Mouse (Mus musculus) CH12.LX (cell line): Measurements from ENCODE around the gene Olfr288.

Experiments
- EP300 ChIP-seq: IDR thresholded peaks from 2 replicates; pipeline ENCODE4 v1.6.1; 2011; ENCODE audit warnings: low read length, improper control_type of control experiment
- ETS1 ChIP-seq: conservative IDR thresholded peaks from 2 replicates; pipeline ENCODE4 v1.6.1; 2012; ENCODE audit warnings: low read depth, mild to moderate bottlenecking, inconsistent platforms, low read length, improper control_type of control experiment, moderate library complexity
- NELFE ChIP-seq: IDR thresholded peaks from 2 replicates; pipeline ENCODE4 v1.6.1; 2011; ENCODE audit warnings: low read depth, low read length, improper control_type of control experiment

DNA sequence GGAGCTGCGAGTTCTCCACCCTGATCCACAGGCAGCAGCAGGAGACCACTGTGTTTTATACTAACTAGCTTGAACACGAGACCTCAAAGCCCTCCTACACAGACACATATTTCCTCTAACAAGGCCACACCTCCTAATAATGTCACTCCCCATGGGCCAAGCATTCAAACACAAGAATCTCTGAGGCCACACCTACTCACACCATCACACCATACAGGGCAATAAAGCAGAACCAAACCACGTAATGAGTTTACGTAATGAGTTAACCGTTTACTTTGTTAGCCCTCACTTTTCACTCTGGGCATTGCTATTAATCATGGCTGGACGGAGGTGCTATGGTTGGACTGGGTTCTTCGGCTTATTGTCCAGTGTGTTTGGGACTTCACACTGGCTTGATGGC lies 55.6 kb downstream of the Olfr288 start:
- TF ChIP-seq ETS1 (no peak), NELFE (no peak), EP300 (no peak)
